Mouse (Mus musculus): ENCODE results near the gene Stoml1. TPM values are rescaled to one million over a fixed set of nuclear protein-coding genes. Genes with fewer than 3 reads are reported as not detected.

Gene Stoml1
- total and polyA plus RNA-seq, 3 experiments = 35.4 to 40.7 (median 35.4) TPM

- peak overlapping the region; percentile 47 for H3K27ac ChIP-seq (ENCODE audit: insufficient read depth, low read depth)
- H3K9ac ChIP-seq (ENCODE audit: insufficient read depth, low read depth) = no peak overlapping the region
- dilution Hi-C loops (cut with MboI; ENCODE audit: extremely low pct_ligation_motif_present, extremely low pct_unique_long_range_greater_than_20kb, low sequenced_read_pairs) = no loop called here
Measured at GRCm38 (mm10) chr9:58268384-58269313, 15.7 kb downstream of the Stoml1 start.

GRCm38 (mm10) chr9:58270081-58270480 lies 17.1 kb downstream of the Stoml1 start:
- no peak overlapping the region for H3K9ac ChIP-seq (ENCODE audit: insufficient read depth, low read depth)
- H3K36me3 ChIP-seq (replicated peaks in 1 of 2; ENCODE audit: control insufficient read depth in 1 of 2, insufficient read depth in 1 of 2, low read length in 1 of 2) = no peaks in the 10 kb centered on the region
- dilution Hi-C loops (cut with MboI; ENCODE audit: extremely low pct_ligation_motif_present, extremely low pct_unique_long_range_greater_than_20kb, low sequenced_read_pairs) (no loop called here), in situ Hi-C loops (cut with MboI; ENCODE audit: low pct_ligation_motif_present, low pct_unique_long_range_greater_than_20kb, low sequenced_read_pairs) (loop anchor here (25.0 kb wide), 1 partner anchor 458 kb away; no protein-coding TSS in a partner anchor)
- no peaks in the 10 kb centered on the region for H3K27me3 ChIP-seq (replicated peaks)
- TF ChIP-seq PAX5 (IDR thresholded peaks at IDR 0.05; ENCODE audit: low read length) (no peak), SIN3A (IDR thresholded peaks at IDR 0.05; ENCODE audit: low read length) (no peak), ZKSCAN1 (IDR thresholded peaks at IDR 0.05; ENCODE audit: borderline replicate concordance, low read depth, low read length) (no peak), MEF2A (IDR thresholded peaks at IDR 0.05; ENCODE audit: borderline replicate concordance, low read depth, low read length) (no peak), CTCF (conservative IDR thresholded peaks at IDR 0.05 in 1 of 2, IDR thresholded peaks at IDR 0.05 in 1 of 2; ENCODE audit: low read depth in 2 of 2, low read length in 2 of 2) (no peak), MAZ (IDR thresholded peaks at IDR 0.05; ENCODE audit: low read depth, low read length) (no peak), KAT2A (IDR thresholded peaks at IDR 0.05; ENCODE audit: insufficient replicate concordance, low read length) (no peak), ZC3H11A (IDR thresholded peaks at IDR 0.05; ENCODE audit: low read depth, low read length) (no peak), JUND (conservative IDR thresholded peaks at IDR 0.05; ENCODE audit: low read depth, low read length) (no peak), MAFK (IDR thresholded peaks at IDR 0.05; ENCODE audit: insufficient replicate concordance, low read length) (no peak), TCF12 (IDR thresholded peaks at IDR 0.05; ENCODE audit: low read depth, low read length) (no peak), ZNF384 (IDR thresholded peaks at IDR 0.05; ENCODE audit: low read depth, low read length) (no peak), IRF4 (IDR thresholded peaks at IDR 0.05; ENCODE audit: low read depth, low read length) (no peak), MAX (IDR thresholded peaks at IDR 0.05; ENCODE audit: low read length) (no peak), CHD1 (IDR thresholded peaks at IDR 0.05; ENCODE audit: low read depth, low read length) (no peak), ZMIZ1 (IDR thresholded peaks at IDR 0.05; ENCODE audit: low read depth, low read length) (no peak), SMC3 (IDR thresholded peaks at IDR 0.05; ENCODE audit: low read depth, low read length) (no peak), GABPA (IDR thresholded peaks at IDR 0.05; ENCODE audit: insufficient replicate concordance, low read depth, low read length) (no peak), ELF1 (IDR thresholded peaks at IDR 0.05; ENCODE audit: low read depth, low read length) (no peak), HCFC1 (IDR thresholded peaks at IDR 0.05; ENCODE audit: low read depth, low read length) (no peak)
- no peak for DNase-seq (ENCODE audit: extremely low read depth)
- H3K27ac ChIP-seq (ENCODE audit: insufficient read depth, low read depth) = no peak overlapping the region
- no peaks in the 10 kb centered on the region for H3K9me3 ChIP-seq (replicated peaks; ENCODE audit: low read length)
- H3K79me2 ChIP-seq (replicated peaks; ENCODE audit: control insufficient read depth, extremely low read depth, insufficient read depth, poor library complexity, severe bottlenecking) = no peaks in the 10 kb centered on the region
- H3K4me1 ChIP-seq (ENCODE audit: control insufficient read depth in 1 of 2, insufficient read depth in 2 of 2) = peaks cover 28 to 89% of the 10 kb centered on the region in 2 experiments
- H3K4me2 ChIP-seq (ENCODE audit: insufficient read depth, low read depth, poor library complexity, severe bottlenecking) = no peak overlapping the region
- H3K4me3 ChIP-seq (replicated peaks in 1 of 3; ENCODE audit: low read depth in 2 of 3, low read length in 2 of 3, poor library complexity in 1 of 3) = no peak overlapping the region

More at GRCm38 (mm10) chr9:58268384-58269313, 15.7 kb downstream of the Stoml1 start:
- Histone ChIP-seq H3K4me2 (ENCODE audit: insufficient read depth, low read depth, poor library complexity, severe bottlenecking) (peak overlapping the region; percentile 22), H3K9me3 (replicated peaks; ENCODE audit: low read length) (no peaks in the 10 kb centered on the region), H3K79me2 (replicated peaks; ENCODE audit: control insufficient read depth, extremely low read depth, insufficient read depth, poor library complexity, severe bottlenecking) (no peaks in the 10 kb centered on the region), H3K27me3 (replicated peaks) (no peaks in the 10 kb centered on the region), H3K4me1 (ENCODE audit: control insufficient read depth in 1 of 2, insufficient read depth in 2 of 2) (peaks cover 28 to 90% of the 10 kb centered on the region in 2 experiments), H3K36me3 (replicated peaks in 1 of 2; ENCODE audit: control insufficient read depth in 1 of 2, insufficient read depth in 1 of 2, low read length in 1 of 2) (peaks cover 3 to 8% of the 10 kb centered on the region in 2 experiments), H3K4me3 (replicated peaks in 1 of 3; ENCODE audit: low read depth in 2 of 3, low read length in 2 of 3, poor library complexity in 1 of 3) (no peak overlapping the region)
- peak; percentile 96 for DNase-seq (ENCODE audit: extremely low read depth)
- TF ChIP-seq RAD21 (IDR thresholded peaks at IDR 0.05; ENCODE audit: low read depth, low read length) = peak; percentile 79
- TF ChIP-seq CTCF (conservative IDR thresholded peaks at IDR 0.05 in 1 of 2, IDR thresholded peaks at IDR 0.05 in 1 of 2; ENCODE audit: low read depth in 2 of 2, low read length in 2 of 2) = peak; percentile 60 to 77; a peak in 3 of 4 replicates
- TF ChIP-seq BHLHE40 (IDR thresholded peaks at IDR 0.05; ENCODE audit: low read depth, low read length) = 0 out of 2 replicates have a peak, but pooled peaks have one; percentile 9
- peak; percentile 55; the same call in 1 of the 2 replicates for TF ChIP-seq MXI1 (IDR thresholded peaks at IDR 0.05; ENCODE audit: low read depth, low read length)
- TF ChIP-seq ZC3H11A (IDR thresholded peaks at IDR 0.05; ENCODE audit: low read depth, low read length) = peak; percentile 16; the same call in 1 of the 2 replicates
- TF ChIP-seq NRF1 (IDR thresholded peaks at IDR 0.05; ENCODE audit: low read depth, low read length) = no peak
- TF ChIP-seq MYC (IDR thresholded peaks at IDR 0.05; ENCODE audit: low read depth, low read length) = peak; percentile 63; the same call in 1 of the 2 replicates
- peak; percentile 39; the same call in 1 of the 2 replicates for TF ChIP-seq SIN3A (IDR thresholded peaks at IDR 0.05; ENCODE audit: low read length)
- no peak for TF ChIP-seq ETS1 (conservative IDR thresholded peaks at IDR 0.05; ENCODE audit: low read depth, low read length)
- TF ChIP-seq ZNF384 (IDR thresholded peaks at IDR 0.05; ENCODE audit: low read depth, low read length) = peak; percentile 74
- no peak for TF ChIP-seq CHD2 (IDR thresholded peaks at IDR 0.05; ENCODE audit: low read length)
- TF ChIP-seq MAZ (IDR thresholded peaks at IDR 0.05; ENCODE audit: low read depth, low read length) = 0 out of 2 replicates have a peak, but pooled peaks have one; percentile 15
- TF ChIP-seq POLR2AphosphoS2 (IDR thresholded peaks at IDR 0.05; ENCODE audit: low read depth, low read length) = no peak
- no peak for TF ChIP-seq TCF12 (IDR thresholded peaks at IDR 0.05; ENCODE audit: low read depth, low read length)
- peak; percentile 81 for TF ChIP-seq SMC3 (IDR thresholded peaks at IDR 0.05; ENCODE audit: low read depth, low read length)
- TF ChIP-seq ZKSCAN1 (IDR thresholded peaks at IDR 0.05; ENCODE audit: borderline replicate concordance, low read depth, low read length) = no peak
- in situ Hi-C loops (cut with MboI; ENCODE audit: low pct_ligation_motif_present, low pct_unique_long_range_greater_than_20kb, low sequenced_read_pairs) = loop anchor here (25.0 kb wide), 1 partner anchor 456 kb away; no protein-coding TSS in a partner anchor
